Comparison of ENCODE assay signal across 15 mouse cellular contexts in genomic region chr15:31539643-31540512, GRCm38 (mm10). TPM values are rescaled to one million over a fixed set of nuclear protein-coding genes. Genes with fewer than 3 reads are reported as not detected.
DNase-seq lines count a peak whose midpoint lies in the region; ATAC-seq and TF ChIP-seq lines count a peak whose summit lies in the region.
"Had no signal": no experiment of that assay in that cellular context is flagged by ENCODE, and none has a peak within 500 bp of the region (broad histone marks: within the 10 kb centered on the region; RNA-seq: fewer than 3 reads in every experiment).

No protein-coding gene starts in this region.

- H3K9me3 ChIP-seq in liver, embryonic 13.5 days (replicated peaks), result no peaks in the 10 kb centered on the region
- no peaks in the 10 kb centered on the region for H3K9me3 ChIP-seq in midbrain, embryonic 15.5 days
- H3K9me3 ChIP-seq: neural tube, embryonic 13.5 days had no signal

- H3K27ac ChIP-seq in kidney, adult 2 months (ENCODE audit: insufficient read depth, low read depth, low read length), result peak overlapping the region; percentile 42; the same call in 1 of the 2 replicates
- peak overlapping the region; percentile 85 for H3K27ac ChIP-seq in liver, embryonic 13.5 days
- no peak overlapping the region for H3K27ac ChIP-seq in midbrain, embryonic 15.5 days
- H3K27ac ChIP-seq: neural tube, embryonic 13.5 days had no signal

- no peaks in the 10 kb centered on the region for H3K36me3 ChIP-seq in kidney, adult 2 months (ENCODE audit: control insufficient read depth, insufficient read depth, low read length)
- no peaks in the 10 kb centered on the region for H3K36me3 ChIP-seq in liver, embryonic 13.5 days
- no peaks in the 10 kb centered on the region for H3K36me3 ChIP-seq in midbrain, embryonic 15.5 days (replicated peaks)
- H3K36me3 ChIP-seq: G1E; neural tube, embryonic 13.5 days had no signal

- H3K9ac ChIP-seq in liver, embryonic 13.5 days, result peak overlapping the region; percentile 64
- H3K9ac ChIP-seq in midbrain, embryonic 15.5 days, result no peak overlapping the region
- H3K9ac ChIP-seq: neural tube, embryonic 13.5 days had no signal

- H3K4me1 ChIP-seq in kidney, adult 2 months (ENCODE audit: control insufficient read depth, insufficient read depth, low read length), result peaks cover 36% of the 10 kb centered on the region
- H3K4me1 ChIP-seq in liver, embryonic 13.5 days (replicated peaks), result peaks cover 80% of the 10 kb centered on the region
- peaks cover 27% of the 10 kb centered on the region for H3K4me1 ChIP-seq in midbrain, embryonic 15.5 days

- H3K4me2 ChIP-seq in liver, embryonic 13.5 days, result peak overlapping the region; percentile 64
- H3K4me2 ChIP-seq in midbrain, embryonic 15.5 days, result no peak overlapping the region
- H3K4me2 ChIP-seq: neural tube, embryonic 13.5 days had no signal

- peak; percentile 90 for ATAC-seq in liver, embryonic 13.5 days (ENCODE audit: low read depth)
- no peak for ATAC-seq in midbrain, embryonic 15.5 days (replicated peaks)

- 39% methylated on average over 9 of the region's 9 CpGs for WGBS in kidney, adult 2 months
- WGBS in liver, embryonic 13.5 days (ENCODE audit: insufficient replicate concordance), result 24% methylated on average over 9 of the region's 9 CpGs
- 83% methylated on average over 9 of the region's 9 CpGs for WGBS in midbrain, embryonic 15.5 days

- no peaks in the 10 kb centered on the region for H3K27me3 ChIP-seq in kidney, adult 2 months (replicated peaks; ENCODE audit: control insufficient read depth, insufficient read depth, low read length)
- no peaks in the 10 kb centered on the region for H3K27me3 ChIP-seq in liver, embryonic 13.5 days
- H3K27me3 ChIP-seq in midbrain, embryonic 15.5 days (replicated peaks), result no peaks in the 10 kb centered on the region
- H3K27me3 ChIP-seq: neural tube, embryonic 13.5 days had no signal

- DNase-seq in kidney, adult 2 months, result no peak
- no peak for DNase-seq in kidney, adult 8-10 months
- peak; percentile 28 for DNase-seq in testis, postnatal 10 days (ENCODE audit: low spot score)
- DNase-seq in testis, postnatal 14 days (ENCODE audit: low spot score), result no peak
- DNase-seq in liver, embryonic 13.5 days, result no peak
- DNase-seq in embryo, embryonic 10.5 days (ENCODE audit: low spot score), result no peak
- no peak for DNase-seq in right cerebral cortex, postnatal 4 days
- DNase-seq: adrenal gland, postnatal 14 days; cerebellum, adult 11 months; kidney, postnatal 25 days; lung, postnatal 14 days; thymus, adult 2 months had no signal

- no peak for TF ChIP-seq CTCF in kidney, adult 2 months (conservative IDR thresholded peaks at IDR 0.05; ENCODE audit: insufficient read depth, insufficient read length, low read depth, low read length)

- TF ChIP-seq POLR2A in kidney, adult 2 months (IDR thresholded peaks at IDR 0.05; ENCODE audit: low read depth, low read length), result no peak

- H3K4me3 ChIP-seq in kidney, adult 2 months (ENCODE audit: insufficient read depth, low read depth, low read length), result no peak overlapping the region
- peak overlapping the region; percentile 49 for H3K4me3 ChIP-seq in liver, embryonic 13.5 days (replicated peaks)
- no peak overlapping the region for H3K4me3 ChIP-seq in midbrain, embryonic 15.5 days
- H3K4me3 ChIP-seq: neural tube, embryonic 13.5 days had no signal

RNA-seq across cellular contexts. Expression of gene March6, which starts 9.0 kb away (rescaled TPM):
- polyA plus RNA-seq in kidney, adult 2 months (2012; rRNA removed), result 36.1 and 46.6 TPM in 2 replicates
- polyA plus RNA-seq in liver, embryonic 13.5 days (2015; fragmentation: Nextera tagmentation; extraction: Ambion mirVana), result 12.7 and 16.2 TPM in 2 replicates
- polyA plus RNA-seq in midbrain, embryonic 15.5 days (2015; fragmentation: Nextera tagmentation; extraction: Ambion mirVana), result 86.5 and 96.9 TPM in 2 replicates

RNA-seq across cellular contexts. Expression of gene Cmbl, which starts 25.3 kb away (rescaled TPM):
- polyA plus RNA-seq in kidney, adult 2 months (2012; rRNA removed), result 343 and 361 TPM in 2 replicates
- polyA plus RNA-seq in liver, embryonic 13.5 days (2015; fragmentation: Nextera tagmentation; extraction: Ambion mirVana), result 5.0 and 5.3 TPM in 2 replicates
- 14.3 and 15.7 TPM in 2 replicates for polyA plus RNA-seq in midbrain, embryonic 15.5 days (2015; fragmentation: Nextera tagmentation; extraction: Ambion mirVana)
- polyA plus RNA-seq: G1E had no signal

Comparison
In these comparisons a context has a peak if more than half of its experiments do, and no peak if none do; other contexts are left out.
1. RNA of gene Cmbl, which starts 25.3 kb away (polyA plus RNA-seq): 343 to 361 TPM in kidney, adult 2 months; 14.3 to 15.7 TPM in midbrain, embryonic 15.5 days and 5.0 to 5.3 TPM in liver, embryonic 13.5 days; every median in the first group is over 10 times any median in the second.